Mouse (Mus musculus) colon, adult 2 months (tissue): ENCODE results near the gene Psmd10. TPM values are rescaled to one million over a fixed set of nuclear protein-coding genes. Genes with fewer than 3 reads are reported as not detected.

Source experiments
- polyA plus RNA-seq: library from polyadenylated mRNA; depleted of rRNA; stranded (reverse); fragments of >200 nt; gene quantifications from 2 replicates; pipeline ENCODE4 v1.2.3, GENCODE M21; 2012; rRNA removed

The Psmd10 gene
- 3.2 and 3.7 TPM in 2 replicates for polyA plus RNA-seq

GRCm38 (mm10) chrX:140956272-140956940 is at the start of gene Psmd10, which contains the start of gene Atg4a:
Gene Psmd10, minus strand, starts transcription at chrX:140956728.
Gene Atg4a, plus strand, starts transcription at chrX:140956907.

GRCm38 (mm10) chrX:140907360-140907759 is 49.2 kb downstream of the Psmd10 start, which contains the start of gene Vsig1:
Gene Vsig1, plus strand, starts transcription at chrX:140907608.

Other genes starting within 250 kb of the Psmd10 start
- not detected in 2 replicates for gene Tex13b, start 143.3 kb downstream of the Psmd10 start, polyA plus RNA-seq
- gene Vsig1, start 49.1 kb downstream of the Psmd10 start, polyA plus RNA-seq = 3.0 and 4.7 TPM in 2 replicates
- 1.7 and 1.9 TPM in 2 replicates for gene Atg4a, start 179 bp upstream of the Psmd10 start, polyA plus RNA-seq